Mouse (Mus musculus) liver, adult 2 months (tissue): ENCODE results near the gene Aldh3b3. TPM values are rescaled to one million over a fixed set of nuclear protein-coding genes. Genes with fewer than 3 reads are reported as not detected.

Experiments used
- DNase-seq: peaks from one replicate; pipeline ENCODE4 v3.0.0-alpha.2; 2011; ENCODE audit warnings: low read depth, low spot score; ENCODE audit errors: extremely low read depth
- H3K27ac ChIP-seq: fragments of 200-500 bp; replicated peaks from 2 replicates; pipeline ENCODE4 v1.5.1; 2012; ENCODE audit warnings: low read depth, mild to moderate bottlenecking, control low read depth, inconsistent platforms, low read length; ENCODE audit not compliant: insufficient read depth
- H3K27me3 ChIP-seq: fragments of 200-500 bp; 2 replicates; pipeline ENCODE4 v1.6.1; 2012; ENCODE audit warnings: mild to moderate bottlenecking, moderate library complexity, low read length, inconsistent platforms; ENCODE audit not compliant: control insufficient read depth, insufficient read depth
- H3K36me3 ChIP-seq: fragments of 200-500 bp; 2 replicates; pipeline ENCODE4 v1.6.1; 2012; ENCODE audit warnings: low read length, inconsistent platforms; ENCODE audit not compliant: control insufficient read depth, insufficient read depth
- H3K4me1 ChIP-seq: fragments of 200-500 bp; 2 replicates; pipeline ENCODE4 v1.6.1; 2011; ENCODE audit warnings: low read length; ENCODE audit not compliant: control insufficient read depth, insufficient read depth
- H3K4me3 ChIP-seq: fragments of 200-500 bp; 2 replicates; pipeline ENCODE4 v1.5.1; 2011; ENCODE audit warnings: low read depth, mild to moderate bottlenecking, control low read depth, low read length, moderate library complexity; ENCODE audit not compliant: insufficient read depth
- H3K79me2 ChIP-seq: fragments of 200-500 bp; 2 replicates; pipeline ENCODE4 v1.6.1; 2012; ENCODE audit warnings: inconsistent platforms, mild to moderate bottlenecking, low read length, moderate library complexity; ENCODE audit not compliant: control insufficient read depth, insufficient read depth
- H3K9ac ChIP-seq: fragments of 200-500 bp; 2 replicates; pipeline ENCODE4 v1.6.1; 2012; ENCODE audit warnings: low read depth, mild to moderate bottlenecking, control low read depth, inconsistent platforms, low read length
- CTCF ChIP-seq: fragments of 200-500 bp; IDR thresholded peaks from 2 replicates; pipeline ENCODE4 v1.5.1; 2011; ENCODE audit warnings: low read depth, low read length, control low read depth
- POLR2A ChIP-seq: fragments of 200-500 bp; IDR thresholded peaks from 2 replicates; pipeline ENCODE4 v1.6.1; 2011; ENCODE audit warnings: low read length, control low read depth; ENCODE audit not compliant: insufficient read depth; ENCODE audit errors: extremely low read depth
- WGBS: fragments of 180-500 bp; shearing (Covaris S2); methylation state at CpG from one replicate; pipeline ENCODE4 v1.1.7; 2018; 5-methylcytosine and 5-hydroxymethylcytosine counted together
- polyA plus RNA-seq: library from polyadenylated mRNA; depleted of rRNA; stranded (reverse); fragments of >200 nt; gene quantifications from 2 replicates; pipeline ENCODE4 v1.2.3, GENCODE M21; 2012; rRNA removed
- total RNA-seq: library from RNA; depleted of rRNA; stranded (reverse); fragments of >200 nt; gene quantifications from 2 replicates; pipeline ENCODE4 v1.2.3, GENCODE M21; 2014; rRNA removed

Gene Aldh3b3
- 0.74 and 1.7 TPM in 2 replicates for total RNA-seq
- 6.4 and 7.7 TPM in 2 replicates for polyA plus RNA-seq

DNA sequence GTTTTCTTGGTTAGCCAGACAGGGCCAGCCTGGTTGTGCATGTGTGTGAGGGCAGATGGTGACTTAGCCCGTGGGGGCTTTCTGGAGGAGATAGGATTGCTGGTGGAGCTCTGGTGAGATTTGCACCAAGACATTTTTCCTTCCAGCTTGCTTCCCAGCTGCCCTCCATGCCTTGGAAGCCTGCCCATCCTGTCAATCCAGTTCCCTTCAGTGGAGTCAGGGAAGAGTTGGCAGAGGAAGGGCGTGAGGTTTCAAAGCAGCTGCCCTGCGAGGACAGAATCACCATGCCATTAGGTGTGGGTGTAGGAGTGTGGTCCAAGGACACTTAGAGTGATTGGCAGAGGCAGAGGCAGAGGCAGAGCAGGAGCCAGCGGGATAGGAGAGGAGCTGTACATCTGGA is at the start of gene Aldh3b3:
Gene Aldh3b3, plus strand, starts transcription at position 176 of the 400 bp plus-strand sequence.
- TF ChIP-seq CTCF = no peak
- TF ChIP-seq POLR2A = no peak
- no peak within 1 kb of the TSS for H3K9ac ChIP-seq
- H3K4me3 ChIP-seq = no peak within 1 kb of the TSS
- no peaks in the 10 kb centered on the region for H3K79me2 ChIP-seq
- no peaks in the 10 kb centered on the region for H3K36me3 ChIP-seq
- DNase-seq = peak; percentile 48
- H3K27me3 ChIP-seq = no peaks in the 10 kb centered on the region
- H3K4me1 ChIP-seq = no peaks in the 10 kb centered on the region
- 45% methylated on average over 4 of the region's 4 CpGs for WGBS
- no peak within 1 kb of the TSS for H3K27ac ChIP-seq

- no peaks in the 10 kb centered on the region for H3K27me3 ChIP-seq
- no peak overlapping the region for H3K4me3 ChIP-seq
- no peaks in the 10 kb centered on the region; the same call in 1 of the 2 replicates for H3K79me2 ChIP-seq
- DNase-seq = no peak
- H3K27ac ChIP-seq = no peak overlapping the region
- TF ChIP-seq CTCF (no peak), POLR2A (no peak)
- peaks cover 23% of the 10 kb centered on the region for H3K4me1 ChIP-seq
- no peaks in the 10 kb centered on the region for H3K36me3 ChIP-seq
- 22% methylated on average over 5 of the region's 5 CpGs for whole genome bisulfite sequencing
- no peak overlapping the region for H3K9ac ChIP-seq
These were observed 48.2 kb upstream of the Aldh3b3 start for GRCm38 (mm10) chr19:3910206-3910605.

DNA sequence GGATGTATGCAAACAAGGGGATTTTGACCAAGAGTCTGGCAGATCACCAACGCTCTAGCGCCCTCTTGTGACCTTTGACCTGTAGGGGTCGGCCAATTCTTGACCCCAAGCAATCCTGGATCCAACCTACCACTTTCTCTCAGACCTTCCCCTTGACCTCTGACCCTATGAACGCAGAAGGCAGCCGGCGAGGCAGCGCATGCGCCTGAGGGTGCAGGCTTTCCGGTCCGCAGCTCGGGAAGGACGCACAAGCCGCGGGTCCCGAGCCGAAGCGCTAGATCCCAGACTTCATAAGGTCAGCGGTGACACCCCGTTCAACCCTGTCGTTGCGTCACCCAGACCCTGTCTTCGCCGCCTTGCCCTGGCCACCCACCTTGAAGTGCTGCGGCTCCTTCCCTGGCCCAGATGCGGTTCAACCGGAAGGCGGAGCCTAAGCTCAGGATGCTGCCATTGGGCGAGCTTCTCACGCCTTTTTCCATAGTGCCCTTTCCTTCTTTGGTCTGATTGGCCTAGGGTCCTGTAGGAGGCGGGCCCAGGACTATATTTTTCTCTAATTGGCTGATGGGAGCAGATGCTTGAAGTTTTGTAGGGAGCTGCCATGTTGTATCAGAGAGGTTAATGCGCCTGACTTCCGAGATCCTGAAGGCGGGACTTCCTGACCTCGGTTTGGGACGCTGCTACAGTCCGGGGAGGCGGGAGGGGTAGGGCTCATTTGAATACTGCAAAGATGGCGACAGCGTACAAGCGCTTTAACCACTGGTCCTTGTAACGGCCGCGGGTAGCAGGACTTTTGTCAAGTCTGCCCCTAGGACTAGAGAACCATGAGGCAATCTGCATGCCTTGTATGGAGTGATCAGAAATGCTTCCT is 45.9 kb upstream of the Aldh3b3 start, which contains the start of gene Ndufs8:
Gene Ndufs8, minus strand, starts transcription at position 438 of the 868 bp plus-strand sequence.
- TF ChIP-seq CTCF (no peak), POLR2A (peak; percentile 54; the same call in 1 of the 2 replicates)
- Histone ChIP-seq H3K4me1 (peaks cover 11% of the 10 kb centered on the region), H3K27ac (peak within 1 kb of the TSS; percentile 87), H3K9ac (peak within 1 kb of the TSS; percentile 75), H3K4me3 (peak within 1 kb of the TSS; percentile 76), H3K36me3 (no peaks in the 10 kb centered on the region), H3K27me3 (no peaks in the 10 kb centered on the region), H3K79me2 (no peaks in the 10 kb centered on the region)
- WGBS = under 1% methylated on average over 43 of the region's 43 CpGs
- DNase-seq = peak; percentile 98

- no peak for TF ChIP-seq POLR2A
- TF ChIP-seq CTCF = no peak
- peak overlapping the region; percentile 70; the same call in 1 of the 2 replicates for H3K9ac ChIP-seq
- H3K27ac ChIP-seq = 0 out of 2 replicates have a peak overlapping the region, but pooled peaks have one; percentile 73
These were observed 44.8 kb upstream of the Aldh3b3 start for GRCm38 (mm10) chr19:3913692-3914091.

DNA sequence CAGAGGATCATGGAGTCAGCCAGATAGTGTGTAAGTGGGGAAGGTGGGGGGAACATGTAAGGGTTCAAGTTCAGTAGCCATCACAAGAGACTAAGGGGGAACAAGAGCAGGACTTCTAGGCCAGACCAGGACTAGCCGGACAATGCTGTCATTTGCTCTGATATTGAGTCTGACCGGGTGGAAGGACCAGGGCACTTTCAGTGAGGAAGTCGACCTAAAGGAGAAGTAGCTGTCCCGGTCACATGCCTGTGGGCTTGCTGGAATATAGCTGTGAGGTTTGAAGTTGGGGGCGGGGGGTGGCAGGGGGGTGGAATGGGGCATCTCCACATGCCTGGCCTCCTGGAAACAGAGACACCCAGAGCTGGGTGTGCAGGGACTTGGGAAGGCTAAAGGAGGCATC is 43.9 kb upstream of the Aldh3b3 start:
- Histone ChIP-seq H3K36me3 (no peaks in the 10 kb centered on the region), H3K4me1 (peaks cover 11% of the 10 kb centered on the region), H3K27me3 (no peaks in the 10 kb centered on the region), H3K27ac (no peak overlapping the region), H3K9ac (no peak overlapping the region), H3K4me3 (no peak overlapping the region), H3K79me2 (no peaks in the 10 kb centered on the region)
- 90% methylated on average over 5 of the region's 5 CpGs for WGBS
- peak; percentile 38 for DNase-seq
- TF ChIP-seq CTCF = no peak
- TF ChIP-seq POLR2A = no peak

More at GRCm38 (mm10) chr19:3913692-3914091, 44.8 kb upstream of the Aldh3b3 start:
- Histone ChIP-seq H3K36me3 (no peaks in the 10 kb centered on the region), H3K27me3 (no peaks in the 10 kb centered on the region), H3K4me1 (peaks cover 11% of the 10 kb centered on the region), H3K79me2 (no peaks in the 10 kb centered on the region), H3K4me3 (peak overlapping the region; percentile 55; the same call in 1 of the 2 replicates)
- 75% methylated on average over 8 of the region's 8 CpGs for WGBS
- no peak for DNase-seq

DNA sequence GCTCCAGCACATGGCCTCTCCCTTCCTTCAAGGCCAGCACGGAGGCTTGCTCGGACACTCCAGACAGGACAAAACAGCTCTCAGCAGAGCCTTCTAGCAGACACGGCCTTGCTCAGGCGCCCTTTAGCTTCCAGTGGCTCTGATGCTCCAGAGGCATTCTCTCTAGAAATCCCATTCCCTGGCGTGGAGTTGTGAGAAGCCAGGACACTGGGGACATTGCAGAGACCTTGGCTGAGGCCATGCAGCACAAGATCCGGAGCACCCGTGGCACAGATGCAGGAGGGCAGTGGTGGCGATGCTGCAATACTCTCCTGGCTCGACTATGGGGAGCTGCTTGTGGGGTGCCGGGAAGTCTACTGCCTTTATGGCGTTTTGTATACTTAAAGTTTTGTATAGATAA is 41.7 kb upstream of the Aldh3b3 start:
- no peaks in the 10 kb centered on the region for H3K27me3 ChIP-seq
- no peak overlapping the region for H3K9ac ChIP-seq
- 77% methylated on average over 11 of the region's 11 CpGs for WGBS
- no peak overlapping the region for H3K27ac ChIP-seq
- no peaks in the 10 kb centered on the region for H3K79me2 ChIP-seq
- peaks cover 8% of the 10 kb centered on the region for H3K4me1 ChIP-seq
- H3K4me3 ChIP-seq = no peak overlapping the region
- no peak for DNase-seq
- TF ChIP-seq CTCF (no peak), POLR2A (no peak)
- H3K36me3 ChIP-seq = no peaks in the 10 kb centered on the region
